Mouse (Mus musculus) Patski (cell line): Measurements from ENCODE around the gene Zfp462. TPM values are rescaled to one million over a fixed set of nuclear protein-coding genes. Genes with fewer than 3 reads are reported as not detected.

ENCODE experiments used
- ATAC-seq: fragments of 100-300 bp; one replicate; pipeline ENCODE4 v1.8.0; 2021
- CTCF ChIA-PET: fragments of 350-600 bp; sonication (Branson Sonifier 250); formaldehyde crosslinking; loops from one replicate; lab custom pipeline; 2022; ENCODE audit warnings: inconsistent platforms; lab: Charles Lee
- POLR2A ChIA-PET: fragments of 350-600 bp; sonication (Branson Sonifier 250); formaldehyde crosslinking; loops from one replicate; lab custom pipeline; 2022; ENCODE audit warnings: antibody characterized with exemption, inconsistent platforms; lab: Charles Lee
- DNase-seq: peaks from one replicate; pipeline ENCODE4 v3.0.0-alpha.2; 2011; ENCODE audit warnings: low read depth, low spot score
- H3K27me3 ChIP-seq: fragments of 371-371 bp; one replicate; pipeline ENCODE4 v1.5.1; 2021
- CTCF ChIP-seq: fragments of 100-300 bp; IDR thresholded peaks from one replicate; pipeline ENCODE4 v1.5.1; 2021
- in situ Hi-C: fragments of 300-500 bp; cut with MboI; formaldehyde crosslinking; loops from 3 replicates; pipeline ENCODE4 v1.11.1; 2018; ENCODE audit warnings: low pct_unique_long_range_greater_than_20kb, mixed read lengths
- polyA plus RNA-seq: library from polyadenylated mRNA; unstranded; gene quantifications from one replicate; pipeline ENCODE4 v1.2.3, GENCODE M21; 2021

The Zfp462 gene
- polyA plus RNA-seq, 1 experiment from 2014 or later = 22.6 TPM

GRCm38 (mm10) chr4:55101601-55102000 lies 156.8 kb downstream of the Zfp462 start:
- no peak for TF ChIP-seq CTCF
- ATAC-seq (no peak), DNase-seq (no peak)
- ChIA-PET POLR2A (interaction anchor here (0.6 to 0.7 kb wide), 2 partner anchors 55 to 120 kb away, joined by 3 to 5 read pairs; no protein-coding TSS in a partner anchor), CTCF (interaction anchor here (1.2 kb wide), 1 partner anchor 11 kb away, joined by 4 read pairs; no protein-coding TSS in a partner anchor)
- H3K27me3 ChIP-seq = no peaks in the 10 kb centered on the region
- in situ Hi-C loops = no loop called here

- ChIA-PET CTCF (interaction anchor here (1.2 kb wide), 1 partner anchor 10 kb away, joined by 4 read pairs; no protein-coding TSS in a partner anchor), POLR2A (interaction anchor here (0.6 to 0.7 kb wide), 2 partner anchors 54 to 121 kb away, joined by 3 to 5 read pairs; no protein-coding TSS in a partner anchor)
- in situ Hi-C loops = no loop called here
- no peaks in the 10 kb centered on the region for H3K27me3 ChIP-seq
- DNase-seq = no peak
- no peak for ATAC-seq
- no peak for TF ChIP-seq CTCF
These were observed 157.5 kb downstream of the Zfp462 start for GRCm38 (mm10) chr4:55102382-55102781.

GRCm38 (mm10) chr4:55103575-55103974 lies 158.7 kb downstream of the Zfp462 start:
- DNase-seq (no peak), ATAC-seq (no peak)
- no peaks in the 10 kb centered on the region for H3K27me3 ChIP-seq
- TF ChIP-seq CTCF = no peak
- in situ Hi-C loops = no loop called here
- ChIA-PET CTCF (no interaction called here), POLR2A (no interaction called here)

- ATAC-seq = no peak
These were observed 173.1 kb downstream of the Zfp462 start for GRCm38 (mm10) chr4:55117839-55118487.

GRCm38 (mm10) chr4:55121126-55121525 lies 176.3 kb downstream of the Zfp462 start:
- no peak for TF ChIP-seq CTCF
- ChIA-PET CTCF (interaction anchor here (0.9 to 1.2 kb wide), 2 partner anchors 10 to 1236 kb away, joined by 3 read pairs; no protein-coding TSS in a partner anchor), POLR2A (no interaction called here)
- in situ Hi-C loops = no loop called here
- DNase-seq (no peak), ATAC-seq (no peak)
- H3K27me3 ChIP-seq = no peaks in the 10 kb centered on the region

More at GRCm38 (mm10) chr4:55117839-55118487, 173.1 kb downstream of the Zfp462 start:
- no peak for DNase-seq
- POLR2A ChIA-PET = no interaction called here
- CTCF ChIA-PET = no interaction called here
- in situ Hi-C loops = no loop called here
- no peaks in the 10 kb centered on the region for H3K27me3 ChIP-seq
- no peak for TF ChIP-seq CTCF

GRCm38 (mm10) chr4:55121952-55122351 lies 177.1 kb downstream of the Zfp462 start:
- ATAC-seq = no peak
- ChIA-PET CTCF (interaction anchor here (0.7 to 0.9 kb wide), 2 partner anchors 9 to 1237 kb away, joined by 3 read pairs; no protein-coding TSS in a partner anchor), POLR2A (no interaction called here)
- in situ Hi-C loops = no loop called here
- no peak for TF ChIP-seq CTCF
- DNase-seq = no peak
- no peaks in the 10 kb centered on the region for H3K27me3 ChIP-seq

- no peaks in the 10 kb centered on the region for H3K27me3 ChIP-seq
- TF ChIP-seq CTCF = no peak
- CTCF ChIA-PET = interaction anchor here (1.5 kb wide), 1 partner anchor 12 kb away, joined by 4 read pairs; no protein-coding TSS in a partner anchor
- DNase-seq = no peak
- ATAC-seq = no peak
- POLR2A ChIA-PET = interaction anchor here (1.0 kb wide), 1 partner anchor 12 kb away, joined by 3 read pairs; no protein-coding TSS in a partner anchor
- in situ Hi-C loops = no loop called here
These were observed 179.3 kb downstream of the Zfp462 start for GRCm38 (mm10) chr4:55124126-55124525.

GRCm38 (mm10) chr4:55125048-55125737 lies 180.3 kb downstream of the Zfp462 start:
- ATAC-seq (no peak), DNase-seq (no peak)
- ChIA-PET CTCF (interaction anchor here (1.0 to 1.4 kb wide), 4 partner anchors 9 to 19 kb away, joined by 3 to 5 read pairs (median 3); no protein-coding TSS in a partner anchor), POLR2A (interaction anchor here (1.0 kb wide), 1 partner anchor 13 kb away, joined by 3 read pairs; no protein-coding TSS in a partner anchor)
- no peaks in the 10 kb centered on the region for H3K27me3 ChIP-seq
- in situ Hi-C loops = no loop called here
- TF ChIP-seq CTCF = no peak

- ChIA-PET POLR2A (no interaction called here), CTCF (interaction anchor here (1.0 to 1.4 kb wide), 4 partner anchors 9 to 20 kb away, joined by 3 to 5 read pairs (median 3); no protein-coding TSS in a partner anchor)
- in situ Hi-C loops = no loop called here
- ATAC-seq (no peak), DNase-seq (no peak)
- no peak for TF ChIP-seq CTCF
- H3K27me3 ChIP-seq = no peaks in the 10 kb centered on the region
These were observed 180.8 kb downstream of the Zfp462 start for GRCm38 (mm10) chr4:55125738-55126054.

- in situ Hi-C loops = no loop called here
- no peak for ATAC-seq
- no peaks in the 10 kb centered on the region for H3K27me3 ChIP-seq
- no peak for TF ChIP-seq CTCF
- no peak for DNase-seq
- ChIA-PET CTCF (interaction anchor here (1.0 kb wide), 1 partner anchor 13 kb away, joined by 3 read pairs; no protein-coding TSS in a partner anchor), POLR2A (no interaction called here)
These were observed 182.5 kb downstream of the Zfp462 start for GRCm38 (mm10) chr4:55127228-55127901.
